Mouse (Mus musculus) R1 (cell line): ENCODE results near the gene Arhgap45.

Source experiments
- DNase-seq: peaks from one replicate; pipeline ENCODE4 v3.0.0-alpha.2; 2018; ENCODE audit warnings: low read depth, low spot score

The Arhgap45 gene

DNA sequence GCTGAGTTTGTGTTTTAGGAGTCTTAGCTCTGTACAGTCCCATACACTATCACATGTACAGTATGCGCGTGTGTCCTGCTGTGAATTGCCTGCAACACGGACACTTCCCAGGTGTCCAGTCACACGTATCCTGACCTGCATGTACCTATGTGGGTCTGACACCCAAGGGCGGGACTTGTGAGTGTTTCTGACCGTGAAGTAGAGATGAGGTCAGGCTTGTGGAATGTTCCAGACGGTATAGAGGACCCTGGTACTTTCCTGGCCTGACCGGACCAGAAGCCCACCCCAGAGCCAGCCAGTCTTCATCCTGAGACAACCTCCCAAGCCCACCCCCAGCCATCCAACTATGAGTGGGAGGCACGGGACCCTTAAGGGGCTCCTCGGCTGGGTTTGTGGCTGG is 870 bp upstream of the Arhgap45 start:
- no peak for DNase-seq

DNA sequence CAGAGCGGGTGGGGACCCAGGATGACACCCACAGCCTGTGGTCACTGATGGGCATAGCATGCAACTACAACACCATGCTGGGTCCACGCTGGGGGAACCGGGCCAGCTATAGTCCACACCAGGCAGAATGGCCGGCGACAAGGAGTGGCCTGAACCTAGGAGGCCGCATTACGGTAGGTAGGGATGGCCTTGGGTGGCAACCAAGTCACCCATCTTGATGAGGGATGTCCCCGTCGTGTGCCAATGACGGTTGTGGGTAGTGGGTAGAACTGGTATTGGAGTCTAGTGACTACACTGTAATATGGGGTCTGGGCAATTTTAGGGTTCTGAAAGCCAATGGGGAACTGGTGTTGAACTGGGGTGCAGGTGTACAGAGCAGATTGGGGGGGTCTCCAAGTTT is 478 bp downstream of the Arhgap45 start:
- no peak for DNase-seq

DNA sequence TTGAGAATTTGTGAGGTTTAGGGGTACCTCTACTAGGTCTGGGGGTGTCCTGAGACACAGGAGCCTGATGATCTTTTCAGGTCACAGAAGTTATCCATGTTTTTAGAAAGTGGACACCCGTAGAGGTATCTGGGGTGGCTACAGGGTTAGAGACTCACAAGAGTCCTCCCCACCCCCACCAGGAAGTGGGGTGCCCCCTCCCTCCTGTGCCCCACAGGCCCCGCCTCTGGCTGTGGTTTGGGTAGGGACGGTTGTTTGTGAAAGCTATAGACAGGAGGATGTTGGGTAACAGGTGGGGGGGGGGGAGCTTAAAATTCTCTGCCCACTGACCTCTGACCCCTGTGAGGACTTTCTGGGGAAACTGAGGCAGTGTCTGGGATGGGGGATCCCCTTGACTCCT is 908 bp downstream of the Arhgap45 start:
- DNase-seq: no peak

DNA sequence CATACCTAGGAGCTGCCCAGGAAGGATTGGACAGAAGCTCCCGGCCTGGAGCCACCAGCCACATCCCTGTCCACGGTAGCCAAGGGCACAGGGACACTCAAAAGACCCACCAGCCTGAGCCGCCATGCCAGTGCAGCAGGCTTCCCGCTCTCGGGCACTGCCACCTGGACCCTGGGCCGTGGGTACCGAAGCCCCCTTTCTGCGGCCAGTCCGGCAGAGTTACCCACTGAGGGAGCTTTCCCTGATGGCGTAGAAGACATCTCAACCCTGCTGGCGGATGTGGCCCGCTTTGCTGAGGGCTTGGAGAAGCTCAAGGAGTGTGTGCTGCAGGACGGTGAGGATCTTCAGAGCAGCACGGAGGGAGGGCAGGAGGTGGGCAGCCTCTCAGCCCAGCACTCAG is 1.3 kb downstream of the Arhgap45 start:
- no peak for DNase-seq

DNA sequence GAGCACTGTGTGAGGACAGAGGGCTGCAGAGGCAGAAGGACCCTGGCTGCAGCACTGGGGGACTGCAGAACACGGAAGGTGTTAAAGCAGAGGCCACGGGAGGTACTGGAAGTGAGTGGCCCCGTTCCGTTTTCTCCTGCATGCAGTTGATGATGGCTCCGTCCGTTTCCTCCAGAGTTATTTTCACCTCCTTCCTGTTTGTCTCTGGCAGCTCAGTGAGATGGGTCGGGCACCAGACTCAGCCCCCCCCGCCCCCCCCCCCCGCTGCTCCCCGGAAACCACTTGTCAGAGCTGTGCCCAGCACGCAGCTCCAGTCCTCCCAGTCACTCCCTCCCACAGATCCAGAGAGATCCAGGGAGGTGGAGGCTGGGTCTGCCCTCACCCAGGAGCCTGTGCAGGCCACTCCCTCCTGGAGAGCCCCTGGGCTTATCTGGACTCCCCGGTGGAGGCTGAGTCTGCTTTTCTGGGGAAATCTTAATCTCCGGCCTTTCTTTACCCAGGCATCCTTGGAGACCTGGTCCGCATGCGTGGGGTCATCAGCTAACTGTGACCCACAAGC is 2.4 kb downstream of the Arhgap45 start:
- DNase-seq: no peak

DNA sequence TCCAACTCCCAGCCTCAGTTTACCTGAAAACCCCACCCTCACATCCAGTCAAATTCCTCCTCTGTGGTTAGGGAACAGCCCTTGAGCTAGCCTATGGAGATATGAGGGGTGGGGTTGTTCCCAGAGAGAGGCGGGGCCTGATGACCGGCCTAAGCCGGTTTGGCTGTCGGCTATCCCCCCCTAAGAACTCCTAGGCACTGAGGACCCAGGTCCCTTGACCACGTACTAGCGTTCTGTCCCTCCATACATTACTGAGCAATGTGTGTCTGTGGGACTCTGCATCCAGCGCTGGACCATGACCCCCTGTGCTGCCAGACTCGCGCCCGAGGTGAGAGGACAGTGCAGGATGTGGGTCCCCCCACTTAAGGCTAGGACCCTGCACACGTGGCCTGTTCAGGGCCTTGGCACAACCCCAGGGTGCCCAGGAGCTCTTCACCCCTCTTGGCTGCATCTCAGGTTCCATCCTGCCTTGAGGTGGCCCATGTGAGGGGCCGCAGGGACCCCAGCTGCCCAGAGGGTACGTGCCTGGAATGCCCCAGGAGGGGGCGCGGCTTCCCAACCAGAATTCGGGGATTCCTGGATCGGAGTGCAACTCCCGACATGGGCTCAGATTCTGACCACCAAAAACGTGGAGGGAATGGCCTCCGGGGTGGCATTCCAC is 3.1 kb downstream of the Arhgap45 start:
- DNase-seq: peak; percentile 58

DNA sequence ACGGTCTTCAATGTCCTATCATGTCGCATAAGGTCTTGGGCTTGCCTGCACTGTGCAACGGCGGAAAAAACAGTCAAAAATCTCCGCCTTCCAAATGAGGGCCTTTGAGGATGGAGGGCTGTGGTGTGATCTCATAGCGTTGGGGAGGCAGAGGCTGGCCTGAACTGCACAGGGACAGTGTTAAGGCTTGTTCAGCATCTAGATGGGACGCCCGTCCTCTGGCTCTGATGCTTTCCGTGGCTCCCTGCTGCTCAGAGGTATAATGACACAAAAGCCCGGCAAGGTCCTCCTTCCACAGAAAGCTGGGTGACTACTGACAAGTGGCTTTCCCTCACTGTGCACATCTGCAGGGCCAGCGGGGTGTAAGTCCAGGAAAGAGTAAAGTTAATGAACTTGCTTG is 3.7 kb downstream of the Arhgap45 start:
- DNase-seq: no peak

DNA sequence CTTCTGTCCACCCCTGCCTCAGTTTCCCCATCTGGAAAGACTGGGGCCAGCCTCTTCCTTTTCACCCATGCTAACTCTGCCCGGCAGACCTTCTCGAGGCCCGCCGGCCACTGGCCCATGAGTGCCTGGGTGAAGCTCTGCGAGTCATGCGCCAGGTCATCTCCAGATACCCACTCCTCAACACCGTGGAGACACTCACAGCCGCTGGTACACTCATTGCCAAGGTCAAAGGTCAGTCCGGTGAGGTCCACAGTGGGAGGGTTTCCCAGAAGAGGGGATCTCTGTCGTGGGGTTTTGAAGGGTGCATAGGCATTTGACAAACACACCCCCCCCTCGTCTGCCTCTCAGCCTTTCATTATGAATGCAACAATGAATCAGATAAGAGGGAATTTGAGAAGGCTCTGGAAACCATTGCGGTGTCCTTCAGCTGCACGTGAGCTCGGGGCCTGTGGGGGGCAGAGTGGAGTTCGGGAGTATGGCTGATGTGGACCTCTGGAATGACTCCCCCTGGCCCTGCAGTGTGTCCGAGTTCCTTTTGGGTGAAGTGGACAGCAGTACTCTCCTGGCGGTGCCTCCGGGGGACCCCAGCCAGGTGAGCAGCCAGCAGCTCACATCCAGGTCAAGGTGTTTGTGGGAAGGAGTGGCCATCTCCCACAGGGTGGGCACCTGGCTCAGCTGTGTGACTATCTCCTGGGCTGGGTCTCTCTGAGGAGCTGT is 4.3 kb downstream of the Arhgap45 start:
- DNase-seq: no peak

DNA sequence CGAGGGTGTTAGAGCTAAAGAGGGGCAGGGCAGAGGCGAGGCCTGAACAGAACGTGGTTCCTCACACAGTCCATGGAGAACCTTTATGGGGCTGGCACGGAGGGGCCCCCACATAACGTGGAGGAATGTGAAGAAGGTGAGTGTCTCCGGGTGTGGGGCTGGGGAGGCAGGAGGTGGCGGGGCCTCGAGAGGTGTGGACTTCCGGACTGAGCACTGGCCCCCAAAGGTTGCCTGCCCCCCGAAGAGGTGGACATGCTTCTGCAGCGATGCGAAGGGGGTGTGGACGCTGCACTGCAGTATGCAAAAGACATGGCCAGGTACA is 4.8 kb downstream of the Arhgap45 start:
- DNase-seq: no peak

DNA sequence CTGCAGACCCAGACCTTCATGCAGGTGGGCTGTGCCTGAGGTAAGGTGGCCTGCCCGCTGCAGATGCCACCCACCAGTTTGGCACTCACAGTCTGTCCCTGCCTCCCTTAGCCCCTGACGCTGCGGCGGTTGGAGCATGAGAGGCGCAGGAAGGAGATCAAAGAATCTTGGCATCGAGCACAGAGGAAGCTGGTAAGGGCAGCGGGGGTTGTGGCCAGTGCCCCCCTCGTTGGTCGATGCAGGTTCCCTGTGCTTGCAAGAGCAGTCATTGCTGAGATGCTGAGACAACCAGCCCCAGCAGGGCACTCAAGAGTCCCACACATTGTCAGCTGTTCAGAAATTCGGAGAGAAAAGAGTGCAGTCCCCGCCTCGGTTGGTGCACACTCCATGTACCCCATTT is 5.7 kb downstream of the Arhgap45 start:
- no peak for DNase-seq

DNA sequence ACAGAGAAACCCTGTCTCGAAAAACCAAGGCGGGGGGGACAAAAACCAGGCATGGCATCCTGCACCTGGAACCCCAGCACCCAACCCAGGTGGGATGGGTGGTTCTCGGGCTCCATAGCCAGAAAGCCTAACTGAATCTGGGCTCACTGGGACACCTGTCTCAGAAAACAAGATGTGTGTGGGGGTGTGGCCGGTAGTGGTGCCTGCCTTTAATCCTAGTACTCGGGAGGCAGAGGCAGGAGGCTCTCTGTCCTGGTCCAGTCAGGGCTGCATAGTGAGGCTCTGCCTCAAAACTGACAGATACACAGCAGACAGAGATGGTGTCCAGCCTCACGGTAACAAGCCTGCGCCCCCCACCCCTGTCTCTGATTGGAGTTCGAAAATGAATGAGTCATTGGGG is 6.4 kb downstream of the Arhgap45 start:
- no peak for DNase-seq

DNA sequence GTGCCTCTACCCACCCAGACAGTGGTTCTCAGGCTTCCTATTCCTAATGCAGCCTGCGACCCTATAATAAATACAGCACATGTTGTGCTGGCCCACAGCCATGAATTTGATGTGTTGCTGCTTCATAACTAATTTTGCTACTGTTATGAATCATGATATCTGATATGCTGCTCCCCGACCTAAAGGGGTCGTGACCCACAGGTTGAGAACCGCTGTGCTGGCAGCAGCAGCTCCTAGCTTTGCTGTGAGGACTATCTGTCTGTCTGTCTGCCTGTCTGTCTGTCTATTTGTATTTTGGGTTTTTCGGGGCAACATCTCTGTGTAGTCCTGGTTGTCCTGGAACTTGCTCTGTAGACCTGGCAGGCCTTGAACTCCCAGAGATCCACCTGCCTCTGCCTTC is 7.3 kb downstream of the Arhgap45 start:
- DNase-seq: no peak

DNA sequence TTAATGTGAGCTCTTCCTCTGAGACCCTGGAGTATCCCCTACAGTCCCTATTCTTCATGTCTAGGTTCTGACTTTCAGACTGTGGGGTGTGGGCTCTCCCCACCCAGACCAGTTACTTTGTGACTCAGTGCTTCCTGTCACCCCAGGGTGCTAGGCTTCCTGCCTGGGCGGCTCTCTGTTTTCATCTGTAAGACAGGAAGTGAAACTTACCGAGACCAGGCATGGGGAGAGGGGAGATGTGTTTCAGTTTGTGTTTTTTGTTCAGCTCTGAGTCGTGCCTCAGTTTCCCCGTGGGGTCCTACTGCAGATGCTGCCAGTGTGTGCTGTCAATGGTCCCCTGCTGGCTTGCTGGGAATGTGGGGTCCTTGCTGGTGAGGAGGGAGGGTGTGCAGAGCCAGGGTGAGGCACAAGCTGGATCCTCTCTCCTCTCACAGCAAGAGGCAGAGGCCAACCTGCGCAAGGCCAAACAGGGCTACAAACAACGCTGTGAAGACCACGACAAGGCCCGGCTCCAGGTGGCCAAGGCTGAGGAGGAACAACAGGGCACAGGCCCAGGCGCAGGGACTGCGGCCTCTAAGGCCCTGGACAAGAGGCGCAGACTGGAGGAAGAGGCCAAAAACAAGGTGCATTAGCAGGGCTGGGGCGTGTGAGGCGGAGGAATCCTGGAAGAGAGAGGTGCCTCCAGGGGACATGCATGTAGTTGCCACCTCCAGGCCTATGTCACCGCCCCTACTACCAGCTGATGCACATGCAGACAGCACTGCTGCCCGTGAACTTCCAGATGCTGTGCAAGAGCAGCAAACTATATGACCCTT is 8.0 kb downstream of the Arhgap45 start:
- DNase-seq: no peak

DNA sequence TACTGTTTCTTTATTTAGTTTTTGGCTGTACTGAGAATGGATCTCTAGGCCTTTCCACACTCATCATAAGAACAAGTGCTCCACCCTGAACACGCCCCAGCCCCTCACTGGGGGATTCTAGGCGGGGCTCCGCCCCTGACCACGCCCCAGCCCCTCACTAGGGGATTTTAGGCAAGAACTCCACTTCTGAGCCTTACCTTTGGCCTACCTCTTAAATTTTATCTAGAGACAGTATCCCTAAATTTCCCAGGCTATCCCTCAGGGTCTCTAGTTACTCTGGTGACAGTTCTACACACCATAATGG is 8.5 kb downstream of the Arhgap45 start:
- DNase-seq: no peak

DNA sequence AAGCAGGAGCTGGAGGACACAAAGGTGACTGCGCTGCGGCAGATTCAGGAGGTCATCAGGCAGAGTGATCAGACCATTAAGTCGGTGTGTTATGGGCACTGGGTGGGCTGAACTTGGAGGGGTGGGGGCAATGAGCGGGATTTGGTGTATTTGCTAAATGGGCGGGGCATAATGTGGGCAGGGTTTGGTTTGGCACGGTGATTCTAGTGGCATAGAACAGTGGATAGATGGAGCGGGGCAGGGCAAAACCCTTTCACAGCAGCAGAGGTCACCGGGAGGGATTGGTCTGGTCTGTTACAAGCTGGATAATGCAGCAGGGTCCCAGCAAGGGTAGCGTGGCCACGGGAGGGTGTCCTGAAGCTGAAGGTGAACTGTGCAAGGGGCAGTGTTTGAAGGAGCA is 9.0 kb downstream of the Arhgap45 start:
- DNase-seq: no peak

DNA sequence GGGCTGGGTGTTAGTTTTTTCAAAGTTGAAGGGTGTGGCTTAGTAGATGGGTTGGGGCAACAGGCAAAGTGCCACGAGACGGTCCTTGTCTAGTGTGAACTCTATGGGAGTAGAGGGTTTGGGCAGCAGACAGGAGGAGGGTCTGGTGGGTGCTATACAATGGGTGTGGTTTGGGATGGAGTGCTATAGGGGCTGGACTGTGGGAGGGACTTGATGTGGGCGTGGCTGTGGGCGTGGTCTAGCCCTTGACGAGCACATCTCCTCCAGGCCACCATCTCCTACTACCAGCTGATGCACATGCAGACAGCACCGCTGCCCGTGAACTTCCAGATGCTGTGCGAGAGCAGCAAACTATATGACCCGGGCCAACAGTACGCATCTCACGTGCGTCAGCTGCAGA is 9.4 kb downstream of the Arhgap45 start:
- peak; percentile 88 for DNase-seq

DNA sequence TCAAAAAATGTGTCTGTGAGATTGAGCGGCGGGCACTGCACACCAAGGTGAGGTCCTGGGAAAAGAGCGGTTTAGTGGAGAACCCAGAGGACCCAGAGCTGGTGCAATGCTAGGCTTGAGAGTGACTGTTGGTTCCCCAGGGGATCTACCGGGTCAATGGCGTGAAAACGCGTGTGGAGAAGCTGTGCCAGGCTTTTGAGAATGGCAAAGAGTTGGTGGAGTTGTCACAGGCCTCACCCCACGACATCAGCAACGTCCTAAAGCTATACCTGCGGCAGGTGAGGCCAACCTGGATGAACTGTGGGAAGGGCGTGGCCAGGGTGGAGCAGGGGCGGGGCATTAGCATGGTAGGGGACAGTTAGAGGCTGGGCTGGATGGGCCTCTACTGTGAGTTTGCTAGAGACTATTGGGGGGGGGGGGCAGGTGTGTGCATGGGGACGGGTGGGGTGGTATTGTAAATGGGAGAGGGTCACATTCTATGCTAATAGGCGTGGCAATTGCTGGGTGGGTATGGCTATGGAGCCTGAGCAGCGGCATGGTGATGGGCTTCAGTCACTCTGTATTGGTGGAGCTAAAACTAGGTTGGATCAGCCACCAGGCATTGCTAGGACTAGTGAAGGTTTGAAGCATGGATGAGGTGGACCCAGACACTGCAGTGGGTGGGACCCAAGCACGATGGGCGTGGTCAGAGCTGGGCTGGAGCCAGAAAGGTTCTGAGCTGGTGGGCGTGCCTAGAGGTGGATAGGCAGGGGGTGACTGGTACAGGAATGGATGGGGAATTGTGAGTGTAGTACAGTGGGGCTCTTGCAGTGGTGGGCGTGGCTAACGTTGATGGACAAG is 11.4 kb downstream of the Arhgap45 start:
- DNase-seq: peak; percentile 94

DNA sequence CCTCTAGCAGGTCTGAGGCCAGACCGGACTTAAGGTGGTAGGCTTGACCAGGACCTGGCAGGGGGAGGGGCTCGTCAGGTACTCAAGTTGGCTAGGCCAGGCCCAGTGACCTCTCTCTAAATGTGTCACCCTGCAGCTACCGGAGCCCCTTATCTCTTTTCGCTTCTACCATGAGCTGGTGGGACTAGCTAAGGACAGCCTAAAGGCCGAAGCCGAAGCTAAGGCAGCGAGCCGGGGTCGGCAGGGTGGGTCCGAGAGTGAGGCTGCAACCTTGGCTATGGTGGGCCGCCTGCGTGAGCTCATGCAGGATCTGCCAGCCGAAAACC is 12.0 kb downstream of the Arhgap45 start:
- DNase-seq: no peak

DNA sequence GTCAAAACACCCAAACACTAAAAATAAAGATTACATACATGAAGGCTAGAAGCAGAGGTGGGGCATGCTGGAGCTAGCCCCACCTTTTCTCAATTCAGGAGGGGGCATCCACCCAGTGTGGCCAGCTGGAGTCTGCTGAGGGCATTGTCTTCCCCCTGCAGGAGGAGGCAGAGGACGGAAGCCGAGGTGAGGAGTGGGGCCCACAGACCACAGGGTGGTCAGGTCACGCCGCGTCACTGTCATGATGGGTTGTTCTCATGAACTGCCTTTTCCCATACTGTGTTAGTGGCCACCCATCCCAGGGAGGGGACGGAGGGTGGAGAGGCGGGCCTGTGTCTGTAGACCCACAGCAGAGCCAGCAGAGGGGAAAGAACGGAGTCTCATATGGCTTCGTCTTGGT is 13.7 kb downstream of the Arhgap45 start:
- no peak for DNase-seq

DNA sequence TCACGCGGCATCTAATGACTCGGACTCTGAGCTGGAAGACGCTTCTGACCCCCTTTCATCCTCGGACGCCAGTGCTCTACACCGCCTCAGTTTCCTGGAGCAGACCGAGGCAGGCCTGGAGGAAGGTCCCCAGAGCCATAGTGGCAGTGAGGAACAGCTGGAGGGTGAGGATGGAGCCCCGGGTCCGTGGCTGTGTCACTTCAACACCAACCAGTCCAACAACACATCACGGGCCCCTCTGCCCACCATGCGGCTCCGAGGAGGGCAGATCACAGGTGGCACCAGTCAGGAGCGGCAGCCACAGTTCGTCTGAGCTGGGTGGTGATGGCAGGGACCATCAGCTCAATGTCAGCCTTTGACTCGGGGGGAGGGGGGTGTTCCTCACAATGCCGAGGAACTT is 14.3 kb downstream of the Arhgap45 start:
- DNase-seq: no peak

DNA sequence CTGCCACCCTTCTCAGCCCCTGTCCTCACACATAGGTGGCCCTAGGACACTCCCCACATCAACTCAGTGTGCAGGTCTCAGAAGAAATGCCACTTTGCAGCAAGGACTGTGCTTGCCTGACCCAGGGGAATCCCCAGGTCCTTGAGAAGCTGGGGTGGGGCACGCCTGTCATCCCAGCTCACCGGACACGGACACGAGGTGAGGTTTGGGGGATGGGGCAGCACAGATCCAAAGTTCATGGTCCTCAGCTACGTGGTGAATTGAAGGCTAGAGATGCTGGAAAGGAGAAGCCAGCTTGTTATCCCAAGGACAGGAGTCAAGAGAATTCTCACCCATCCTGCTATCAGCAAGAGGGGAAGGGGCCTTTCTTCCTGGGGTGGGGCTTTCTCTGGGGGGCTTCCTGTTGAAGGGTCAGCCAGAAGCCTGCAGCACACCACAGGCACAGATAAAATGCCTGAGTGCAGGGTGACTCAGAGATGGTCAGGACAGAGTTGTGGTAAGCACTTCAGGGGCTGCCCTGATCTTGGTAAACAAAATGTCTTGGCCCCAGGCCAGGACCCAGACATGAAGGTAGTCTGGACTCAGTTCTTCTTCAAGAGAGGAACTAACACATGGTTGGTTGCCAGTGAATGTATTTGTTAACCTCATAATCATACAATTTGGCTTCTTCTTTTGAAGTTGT is 16.5 kb downstream of the Arhgap45 start:
- no peak for DNase-seq
